Mouse (Mus musculus) kidney, embryonic 14.5 days (tissue): ENCODE data around the gene Esr1. TPM values are rescaled to one million over a fixed set of nuclear protein-coding genes. Genes with fewer than 3 reads are reported as not detected.
"Not testable (repeated sequence)": the region's sequence is repeated elsewhere in the genome, so short reads cannot be mapped to it uniquely, and the experiment has no call there.

Experiments
- ATAC-seq: fragments of 200-750 bp; cut with Nextera tagmentation; 2 replicates; pipeline ENCODE4 v1.8.0; 2017; ENCODE audit warnings: moderate number of reproducible peaks, mild to moderate bottlenecking, moderate TSS enrichment, moderate library complexity; ENCODE audit not compliant: low FRiP score, low TSS enrichment
- H3K27ac ChIP-seq: fragments of 300-500 bp; sonication (generic); 2 replicates; pipeline ENCODE4 v1.5.1; 2014; ENCODE audit warnings: low read depth, mild to moderate bottlenecking, low read length, moderate library complexity, mixed read lengths
- H3K27me3 ChIP-seq: fragments of 300-500 bp; sonication (generic); 2 replicates; pipeline ENCODE4 v1.6.1; 2014; ENCODE audit warnings: mild to moderate bottlenecking, low read length; ENCODE audit not compliant: control insufficient read depth, insufficient read depth
- H3K36me3 ChIP-seq: fragments of 300-500 bp; sonication (generic); 2 replicates; pipeline ENCODE4 v1.6.1; 2014; ENCODE audit warnings: low read length, mixed read lengths; ENCODE audit not compliant: control insufficient read depth, insufficient read depth
- H3K4me1 ChIP-seq: fragments of 300-500 bp; sonication (generic); 2 replicates; pipeline ENCODE4 v1.6.1; 2014; ENCODE audit warnings: low read length, mixed read lengths; ENCODE audit not compliant: control insufficient read depth, insufficient read depth
- H3K4me2 ChIP-seq: fragments of 300-500 bp; sonication (generic); replicated peaks from 2 replicates; pipeline ENCODE4 v1.6.1; 2014; ENCODE audit warnings: low read depth, mild to moderate bottlenecking, low read length
- H3K4me3 ChIP-seq: fragments of 300-500 bp; sonication (generic); 2 replicates; pipeline ENCODE4 v1.5.1; 2014; ENCODE audit warnings: mild to moderate bottlenecking, low read length
- H3K9ac ChIP-seq: fragments of 300-500 bp; sonication (generic); 2 replicates; pipeline ENCODE4 v1.6.1; 2014; ENCODE audit warnings: low read depth, mild to moderate bottlenecking, low read length, moderate library complexity
- H3K9me3 ChIP-seq: fragments of 300-500 bp; sonication (generic); 2 replicates; pipeline ENCODE4 v1.6.1; 2016; ENCODE audit warnings: low read length; ENCODE audit not compliant: control insufficient read depth
- WGBS: fragments of 180-500 bp; shearing (Covaris S2); extraction: QIAGEN DNeasy Blood & Tissue Kit; methylation state at CpG from one replicate; pipeline ENCODE4 v1.1.7; 2014; 5-methylcytosine and 5-hydroxymethylcytosine counted together
- polyA plus RNA-seq: library from polyadenylated mRNA; unstranded; fragments of >200 nt; fragmentation: Nextera tagmentation; extraction: Ambion mirVana; gene quantifications from 2 replicates; pipeline ENCODE4 v1.2.1, GENCODE M21; 2014

The Esr1 gene
- polyA plus RNA-seq, 1 experiment from 2014 or later = 2.1 TPM

DNA sequence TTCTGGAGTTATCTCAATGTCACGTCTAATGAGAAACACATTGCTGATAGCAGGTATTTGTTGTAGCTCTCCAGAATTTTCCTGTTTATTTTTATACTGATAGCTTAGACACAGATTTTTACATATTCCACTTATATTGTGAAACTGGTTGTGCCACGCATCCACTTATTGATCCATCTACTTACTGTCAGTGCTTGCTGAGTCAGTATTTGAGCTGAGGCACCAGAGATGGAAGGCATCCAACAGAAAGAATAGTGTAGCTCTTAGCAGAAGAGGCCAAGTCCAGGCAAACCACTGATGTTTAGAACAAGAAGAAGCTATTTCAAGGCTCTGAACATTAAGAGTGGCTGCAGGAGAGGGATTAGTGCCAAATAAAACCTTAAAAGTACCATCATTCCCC, 126.9 kb downstream of the Esr1 start:
- Histone ChIP-seq H3K4me3 (no peak overlapping the region), H3K36me3 (no peaks in the 10 kb centered on the region), H3K27me3 (no peaks in the 10 kb centered on the region), H3K9ac (no peak overlapping the region), H3K4me2 (no peak overlapping the region), H3K9me3 (no peaks in the 10 kb centered on the region), H3K27ac (no peak overlapping the region), H3K4me1 (no peaks in the 10 kb centered on the region)
- 88% methylated on average over 2 of the region's 2 CpGs for WGBS
- ATAC-seq = no peak

- H3K9ac ChIP-seq, H3K27me3 ChIP-seq, ATAC-seq, H3K4me1 ChIP-seq, H3K4me2 ChIP-seq, H3K9me3 ChIP-seq, H3K36me3 ChIP-seq, H3K4me3 ChIP-seq, H3K27ac ChIP-seq: not testable (repeated sequence)
- WGBS = 71% methylated on average over 1 of the region's 1 CpGs
Observed at GRCm38 (mm10) chr10:4751091-4751490, 139.7 kb downstream of the Esr1 start.

GRCm38 (mm10) chr10:4752977-4753376, 141.6 kb downstream of the Esr1 start:
- Histone ChIP-seq H3K4me1 (no peaks in the 10 kb centered on the region), H3K9ac (no peak overlapping the region), H3K4me3 (no peak overlapping the region), H3K27ac (no peak overlapping the region), H3K4me2 (no peak overlapping the region), H3K9me3 (no peaks in the 10 kb centered on the region), H3K27me3 (no peaks in the 10 kb centered on the region), H3K36me3 (no peaks in the 10 kb centered on the region)
- 85% methylated on average over 4 of the region's 4 CpGs for WGBS
- ATAC-seq = no peak

- Histone ChIP-seq H3K36me3 (no peaks in the 10 kb centered on the region), H3K9me3 (no peaks in the 10 kb centered on the region), H3K9ac (no peak overlapping the region), H3K4me2 (no peak overlapping the region), H3K27ac (no peak overlapping the region), H3K27me3 (no peaks in the 10 kb centered on the region), H3K4me1 (no peaks in the 10 kb centered on the region), H3K4me3 (no peak overlapping the region)
- no peak for ATAC-seq
- WGBS = 90% methylated on average over 3 of the region's 3 CpGs
Observed at GRCm38 (mm10) chr10:4775541-4775940, 164.1 kb downstream of the Esr1 start.

DNA sequence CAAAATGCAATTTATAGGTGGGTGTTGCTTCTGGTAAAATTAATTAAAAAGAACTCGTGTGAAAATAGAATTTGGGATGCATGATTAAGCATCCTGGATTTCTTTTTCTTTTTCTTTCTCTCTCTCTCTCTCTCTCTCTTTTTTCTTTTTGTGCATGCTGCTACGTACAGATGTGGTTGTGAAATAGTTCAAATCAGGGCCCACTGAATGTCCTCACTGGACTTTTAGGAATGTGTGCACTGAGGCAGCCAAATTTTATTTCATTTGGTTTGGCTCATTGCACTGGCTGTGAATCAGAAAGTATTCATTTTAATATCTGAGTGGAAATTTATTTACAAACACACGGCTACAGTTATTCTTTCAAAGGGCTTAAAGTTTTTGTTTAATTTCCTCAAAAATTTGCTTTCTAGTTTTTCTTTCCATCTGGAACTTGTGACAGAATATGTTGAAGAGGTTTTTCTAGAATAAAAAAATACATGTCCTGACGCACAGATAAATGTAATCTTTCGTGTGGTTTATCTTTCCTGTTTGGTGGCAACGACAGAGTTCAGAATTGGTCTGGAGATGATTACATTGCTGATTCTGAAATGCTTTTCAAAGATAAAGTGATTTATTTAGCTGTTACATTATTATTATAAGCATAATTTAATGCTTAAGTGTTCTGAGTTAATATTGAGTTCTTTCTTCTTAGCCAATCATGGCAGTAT, 164.8 kb downstream of the Esr1 start:
- 79% methylated on average over 6 of the region's 6 CpGs for WGBS
- no peak overlapping the region for H3K4me3 ChIP-seq
- H3K36me3 ChIP-seq = no peaks in the 10 kb centered on the region
- no peaks in the 10 kb centered on the region for H3K4me1 ChIP-seq
- no peak overlapping the region for H3K27ac ChIP-seq
- no peaks in the 10 kb centered on the region for H3K9me3 ChIP-seq
- no peaks in the 10 kb centered on the region for H3K27me3 ChIP-seq
- H3K9ac ChIP-seq = no peak overlapping the region
- no peak overlapping the region for H3K4me2 ChIP-seq
- no peak for ATAC-seq

DNA sequence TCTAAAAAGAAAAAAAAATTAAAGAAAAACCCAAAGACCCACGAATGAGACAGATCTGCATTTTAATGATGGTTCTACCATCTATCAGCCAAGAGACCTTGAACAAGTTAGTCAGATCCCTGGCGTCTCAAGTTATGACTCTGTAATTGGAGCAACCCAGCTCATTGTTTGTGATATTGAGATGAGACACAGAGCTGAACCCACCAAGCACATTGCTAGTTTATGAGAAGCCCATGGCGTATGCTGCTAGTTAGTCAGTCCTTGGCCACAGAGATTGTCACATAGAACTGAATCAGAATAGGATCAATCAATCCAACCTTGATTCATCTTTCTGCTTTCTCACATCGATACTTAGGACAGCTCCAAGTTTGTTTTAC, 165.3 kb downstream of the Esr1 start:
- H3K4me3 ChIP-seq = no peak overlapping the region
- WGBS = 69% methylated on average over 4 of the region's 4 CpGs
- no peaks in the 10 kb centered on the region for H3K36me3 ChIP-seq
- no peak overlapping the region for H3K4me2 ChIP-seq
- H3K27me3 ChIP-seq = no peaks in the 10 kb centered on the region
- H3K27ac ChIP-seq = no peak overlapping the region
- H3K9ac ChIP-seq = no peak overlapping the region
- ATAC-seq = no peak
- no peaks in the 10 kb centered on the region for H3K9me3 ChIP-seq
- no peaks in the 10 kb centered on the region for H3K4me1 ChIP-seq

DNA sequence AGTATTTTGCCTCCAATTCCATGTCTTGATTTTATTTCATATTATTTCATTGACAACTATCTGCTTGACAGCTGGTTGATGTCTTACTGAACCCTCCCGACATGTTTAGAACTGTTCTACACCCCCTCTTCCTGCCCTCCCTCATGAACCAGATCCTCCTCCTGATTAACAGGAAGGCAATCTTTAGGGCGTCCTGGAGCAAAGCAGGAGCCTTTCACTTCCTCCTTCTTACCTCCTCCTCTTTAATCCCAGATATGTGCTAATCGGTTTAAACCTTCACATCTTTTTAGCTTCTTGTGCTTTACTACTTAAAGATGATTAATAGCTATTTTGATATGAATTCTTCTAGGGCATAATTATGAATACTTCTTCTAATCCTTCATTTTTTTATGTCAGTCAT, 166.6 kb downstream of the Esr1 start:
- H3K9me3 ChIP-seq = no peaks in the 10 kb centered on the region
- no peaks in the 10 kb centered on the region for H3K36me3 ChIP-seq
- no peaks in the 10 kb centered on the region for H3K27me3 ChIP-seq
- H3K4me1 ChIP-seq = no peaks in the 10 kb centered on the region
- ATAC-seq = no peak
- no peak overlapping the region for H3K4me2 ChIP-seq
- H3K4me3 ChIP-seq = no peak overlapping the region
- 43% methylated on average over 3 of the region's 3 CpGs for WGBS
- no peak overlapping the region for H3K9ac ChIP-seq
- no peak overlapping the region for H3K27ac ChIP-seq

GRCm38 (mm10) chr10:4780926-4781325, 169.5 kb downstream of the Esr1 start:
- H3K4me1 ChIP-seq = no peaks in the 10 kb centered on the region
- ATAC-seq = no peak
- 64% methylated on average over 6 of the region's 6 CpGs for WGBS
- no peaks in the 10 kb centered on the region for H3K27me3 ChIP-seq
- no peak overlapping the region for H3K4me3 ChIP-seq
- H3K27ac ChIP-seq = no peak overlapping the region
- no peak overlapping the region for H3K4me2 ChIP-seq
- H3K9ac ChIP-seq = no peak overlapping the region
- H3K9me3 ChIP-seq = no peaks in the 10 kb centered on the region
- no peaks in the 10 kb centered on the region for H3K36me3 ChIP-seq

GRCm38 (mm10) chr10:4787003-4787628, 175.7 kb downstream of the Esr1 start:
- 89% methylated on average over 5 of the region's 5 CpGs for WGBS
- Histone ChIP-seq H3K9ac (no peak overlapping the region), H3K4me2 (no peak overlapping the region), H3K27ac (no peak overlapping the region), H3K36me3 (no peaks in the 10 kb centered on the region), H3K4me3 (no peak overlapping the region), H3K27me3 (no peaks in the 10 kb centered on the region), H3K4me1 (no peaks in the 10 kb centered on the region), H3K9me3 (no peaks in the 10 kb centered on the region)
- no peak for ATAC-seq
